Mouse (Mus musculus): ENCODE measurements around the gene Fxn. TPM values are rescaled to one million over a fixed set of nuclear protein-coding genes. Genes with fewer than 3 reads are reported as not detected.

The Fxn gene
- polyA plus RNA-seq, 1 experiment from 2014 or later = 60.9 TPM

DNA sequence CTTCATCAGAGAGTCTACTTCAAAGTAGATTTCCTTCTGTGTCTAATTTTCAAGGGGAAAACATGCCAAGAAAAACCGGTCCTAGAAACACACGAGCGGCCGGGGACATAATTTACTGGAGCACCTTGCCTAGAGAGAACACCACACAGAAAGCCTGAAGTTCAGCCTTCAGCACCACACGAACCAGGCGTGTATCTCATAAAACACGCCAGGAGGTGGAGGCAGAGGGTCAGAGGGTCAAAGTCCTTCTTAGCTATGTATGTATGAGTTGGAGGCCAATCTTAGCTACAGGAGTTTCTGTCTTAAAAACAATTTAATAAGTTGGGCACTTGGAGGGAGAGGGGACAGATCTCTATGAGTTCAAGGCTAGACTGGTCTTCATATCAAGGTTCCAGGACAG is 65.5 kb downstream of the Fxn start:
- Histone ChIP-seq H3K4me2 (no peak overlapping the region), H3K27me3 (replicated peaks) (no peaks in the 10 kb centered on the region), H3K36me3 (no peaks in the 10 kb centered on the region), H3K4me3 (no peak overlapping the region), H3K27ac (replicated peaks) (no peak overlapping the region), H3K9me3 (no peaks in the 10 kb centered on the region), H3K4me1 (peaks cover 52% of the 10 kb centered on the region), H3K9ac (no peak overlapping the region)
- 87% methylated on average over 7 of the region's 7 CpGs for WGBS
- no peak for ATAC-seq (ENCODE audit: extremely low read depth, insufficient number of reproducible peaks, low FRiP score, low TSS enrichment)

DNA sequence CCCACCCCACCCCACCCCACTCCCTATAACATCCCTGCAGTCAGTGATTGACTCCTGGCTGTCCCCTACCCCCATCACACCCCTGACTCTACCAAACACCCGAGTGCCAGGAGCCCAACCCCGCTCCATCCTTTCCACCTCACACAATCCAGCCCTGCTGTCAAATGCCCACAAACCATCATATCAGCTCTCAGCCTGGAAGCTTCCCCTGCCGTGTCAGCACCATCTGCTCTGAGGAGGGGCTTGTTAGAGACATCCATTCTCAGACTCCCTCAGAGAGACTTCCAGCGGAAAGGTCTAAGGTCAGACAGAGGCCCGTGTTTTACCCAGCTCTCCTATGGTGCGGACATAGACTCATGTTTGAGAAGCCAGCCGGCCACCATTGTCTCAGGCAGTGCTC is 67.1 kb downstream of the Fxn start:
- 19% methylated on average over 7 of the region's 7 CpGs for WGBS
- Histone ChIP-seq H3K27ac (replicated peaks) (peak overlapping the region; percentile 83), H3K36me3 (no peaks in the 10 kb centered on the region), H3K9me3 (0 out of 2 replicates have a peak, but pooled peaks cover under 1% of the 10 kb centered on the region), H3K4me2 (peak overlapping the region; percentile 39; the same call in 1 of the 2 replicates), H3K4me1 (peaks cover 48% of the 10 kb centered on the region), H3K4me3 (no peak overlapping the region), H3K9ac (peak overlapping the region; percentile 37; the same call in 1 of the 2 replicates), H3K27me3 (replicated peaks) (no peaks in the 10 kb centered on the region)
- ATAC-seq (ENCODE audit: extremely low read depth, insufficient number of reproducible peaks, low FRiP score, low TSS enrichment) = no peak

DNA sequence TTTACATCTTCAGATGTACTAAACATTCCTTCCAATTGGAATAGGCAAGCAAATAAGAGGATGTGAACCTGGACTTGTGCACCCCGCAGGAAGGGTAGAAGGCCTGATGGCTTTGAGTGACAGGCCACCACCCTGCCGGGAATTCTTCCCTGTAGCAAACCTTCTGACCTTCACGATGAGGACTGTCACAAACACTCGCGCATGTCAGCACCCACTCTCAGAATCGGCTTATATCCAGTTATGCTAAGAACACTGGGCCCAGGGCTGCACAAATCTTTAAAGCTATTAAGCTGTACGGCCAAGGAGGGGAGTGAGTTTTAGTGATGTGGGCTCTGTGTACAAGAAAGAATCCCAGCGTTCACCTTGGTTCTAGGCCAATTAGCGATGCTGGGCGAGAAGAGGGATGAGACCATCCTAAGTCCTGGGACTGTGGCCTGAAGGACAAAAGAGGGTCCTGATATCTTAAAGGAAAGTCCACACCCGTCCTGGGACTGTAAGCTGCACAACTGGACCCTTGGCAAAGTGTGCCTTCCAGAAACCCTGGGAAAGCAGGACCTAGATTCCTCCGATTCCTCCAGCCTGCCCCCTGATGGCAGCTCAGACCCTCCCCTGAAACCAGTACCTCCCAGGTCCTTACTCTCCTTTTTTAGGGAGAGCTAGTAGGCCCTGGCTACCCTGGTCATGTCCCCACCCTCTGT is 67.7 kb downstream of the Fxn start:
- Histone ChIP-seq H3K9me3 (peaks cover 7% of the 10 kb centered on the region; the same call in 1 of the 2 replicates), H3K4me2 (peak overlapping the region; percentile 39), H3K4me1 (peaks cover 48% of the 10 kb centered on the region), H3K4me3 (no peak overlapping the region), H3K27me3 (replicated peaks) (no peaks in the 10 kb centered on the region), H3K36me3 (no peaks in the 10 kb centered on the region), H3K9ac (peak overlapping the region; percentile 25; the same call in 1 of the 2 replicates), H3K27ac (replicated peaks) (peak overlapping the region; percentile 83)
- peak; percentile 35; the same call in 1 of the 2 replicates for ATAC-seq (ENCODE audit: extremely low read depth, insufficient number of reproducible peaks, low FRiP score, low TSS enrichment)
- 39% methylated on average over 12 of the region's 12 CpGs for WGBS

Other genes starting within 250 kb of the Fxn start
- 4.1 and 5.4 TPM in 2 replicates for gene Fam189a2, start 249.6 kb downstream of the Fxn start, polyA plus RNA-seq (2015; fragmentation: Nextera tagmentation; extraction: Ambion mirVana)
- gene Tjp2, start 55.6 kb downstream of the Fxn start, polyA plus RNA-seq (2015; fragmentation: Nextera tagmentation; extraction: Ambion mirVana) = 21.6 and 22.7 TPM in 2 replicates
- 41.1 TPM in 2 replicates for gene Fam122a, start 196.8 kb upstream of the Fxn start, polyA plus RNA-seq (2015; fragmentation: Nextera tagmentation; extraction: Ambion mirVana)